Mouse (Mus musculus) CH12.LX (cell line): Measurements from ENCODE around the gene Recql5. TPM values are rescaled to one million over a fixed set of nuclear protein-coding genes. Genes with fewer than 3 reads are reported as not detected.

Experiments used
- DNase-seq: peaks from one replicate; pipeline ENCODE4 v3.0.0-alpha.2; 2013; ENCODE audit errors: extremely low read depth
- H3K27ac ChIP-seq: 2 replicates; pipeline ENCODE4 v1.5.1; 2012; ENCODE audit warnings: low read depth, mild to moderate bottlenecking, control low read depth, moderate library complexity; ENCODE audit not compliant: insufficient read depth
- H3K27me3 ChIP-seq: replicated peaks from 2 replicates; pipeline ENCODE3; 2012; ENCODE audit warnings: inconsistent platforms
- H3K36me3 ChIP-seq, 2 experiments: replicated peaks in 1 of 2; 2 replicates each; pipeline versions ENCODE3 to v1.6.1; 2012; ENCODE audit warnings: inconsistent platforms in 1 of 2, low read length in 1 of 2, mild to moderate bottlenecking in 1 of 2, mixed read lengths in 1 of 2, moderate library complexity in 1 of 2; ENCODE audit not compliant: control insufficient read depth in 1 of 2, insufficient read depth in 1 of 2
- H3K4me1 ChIP-seq, 2 experiments: 2 replicates each; pipeline ENCODE4 v1.6.1; 2012; ENCODE audit warnings: inconsistent platforms in 1 of 2, moderate library complexity in 1 of 2; ENCODE audit not compliant: insufficient read depth in 2 of 2, control insufficient read depth in 1 of 2
- H3K4me2 ChIP-seq: 2 replicates; pipeline ENCODE4 v1.6.1; 2012; ENCODE audit warnings: low read depth, mild to moderate bottlenecking, control low read depth; ENCODE audit not compliant: poor library complexity, insufficient read depth, severe bottlenecking
- H3K4me3 ChIP-seq, 3 experiments: fragments of 150-350 bp in 1 of 3; sonication (generic) in 1 of 3; replicated peaks in 1 of 3; 2 replicates each; pipeline versions ENCODE3 to v1.5.1; 2011 to 2012; ENCODE audit warnings: low read depth in 2 of 3, low read length in 2 of 3, mild to moderate bottlenecking in 2 of 3, moderate library complexity in 2 of 3, control low read depth in 1 of 3, improper control_type of control experiment in 1 of 3, inconsistent platforms in 1 of 3, mixed read lengths in 1 of 3; ENCODE audit not compliant: poor library complexity in 1 of 3
- H3K79me2 ChIP-seq: replicated peaks from 2 replicates; pipeline ENCODE4 v1.6.1; 2012; ENCODE audit warnings: mild to moderate bottlenecking, moderate library complexity; ENCODE audit not compliant: control insufficient read depth, poor library complexity, insufficient read depth, severe bottlenecking; ENCODE audit errors: extremely low read depth
- H3K9ac ChIP-seq: 2 replicates; pipeline ENCODE4 v1.6.1; 2012; ENCODE audit warnings: low read depth, mild to moderate bottlenecking, control low read depth, moderate library complexity; ENCODE audit not compliant: insufficient read depth
- H3K9me3 ChIP-seq: replicated peaks from 2 replicates; pipeline ENCODE3; 2012; ENCODE audit warnings: low read length, inconsistent platforms, mixed read lengths
- BHLHE40 ChIP-seq: IDR thresholded peaks from 2 replicates; pipeline ENCODE4 v1.6.1; 2011; ENCODE audit warnings: mild to moderate bottlenecking, low read depth, low read length, improper control_type of control experiment
- CHD1 ChIP-seq: IDR thresholded peaks from 2 replicates; pipeline ENCODE4 v1.6.1; 2012; ENCODE audit warnings: low read depth, low read length, improper control_type of control experiment, inconsistent platforms
- CHD2 ChIP-seq: IDR thresholded peaks from 2 replicates; pipeline ENCODE4 v1.6.1; 2011; ENCODE audit warnings: low read length, improper control_type of control experiment
- CTCF ChIP-seq, 2 experiments: IDR thresholded peaks in 1 of 2; conservative IDR thresholded peaks in 1 of 2; 2 replicates each; pipeline ENCODE4 v1.5.1; 2011 to 2012; ENCODE audit warnings: low read depth in 2 of 2, low read length in 2 of 2, improper control_type of control experiment in 1 of 2, inconsistent platforms in 1 of 2, mild to moderate bottlenecking in 1 of 2, moderate library complexity in 1 of 2
- E2F4 ChIP-seq: IDR thresholded peaks from 2 replicates; pipeline ENCODE4 v1.6.1; 2011; ENCODE audit warnings: low read depth, low read length, improper control_type of control experiment; ENCODE audit not compliant: insufficient replicate concordance
- ELF1 ChIP-seq: IDR thresholded peaks from 2 replicates; pipeline ENCODE4 v1.6.1; 2014; ENCODE audit warnings: low read depth, mild to moderate bottlenecking, inconsistent platforms, low read length, improper control_type of control experiment
- EP300 ChIP-seq: IDR thresholded peaks from 2 replicates; pipeline ENCODE4 v1.6.1; 2011; ENCODE audit warnings: low read length, improper control_type of control experiment
- ETS1 ChIP-seq: conservative IDR thresholded peaks from 2 replicates; pipeline ENCODE4 v1.6.1; 2012; ENCODE audit warnings: low read depth, mild to moderate bottlenecking, inconsistent platforms, low read length, improper control_type of control experiment, moderate library complexity
- GABPA ChIP-seq: IDR thresholded peaks from 2 replicates; pipeline ENCODE4 v1.6.1; 2012; ENCODE audit warnings: low read depth, low read length, improper control_type of control experiment, inconsistent platforms; ENCODE audit not compliant: insufficient replicate concordance
- HCFC1 ChIP-seq: IDR thresholded peaks from 2 replicates; pipeline ENCODE4 v1.6.1; 2012; ENCODE audit warnings: low read depth, mild to moderate bottlenecking, inconsistent platforms, low read length, improper control_type of control experiment
- IRF4 ChIP-seq: IDR thresholded peaks from 2 replicates; pipeline ENCODE4 v1.6.1; 2014; ENCODE audit warnings: low read depth, mild to moderate bottlenecking, inconsistent platforms, low read length, improper control_type of control experiment
- JUN ChIP-seq: IDR thresholded peaks from 2 replicates; pipeline ENCODE4 v1.6.1; 2011; ENCODE audit warnings: low read depth, mild to moderate bottlenecking, low read length, improper control_type of control experiment, moderate library complexity; ENCODE audit not compliant: insufficient read depth
- JUND ChIP-seq: conservative IDR thresholded peaks from 2 replicates; pipeline ENCODE4 v1.6.1; 2011; ENCODE audit warnings: low read depth, low read length, improper control_type of control experiment
- KAT2A ChIP-seq: IDR thresholded peaks from 2 replicates; pipeline ENCODE4 v1.6.1; 2012; ENCODE audit warnings: low read length, improper control_type of control experiment, inconsistent platforms; ENCODE audit not compliant: insufficient replicate concordance
- MAX ChIP-seq: IDR thresholded peaks from 2 replicates; pipeline ENCODE4 v1.6.1; 2011; ENCODE audit warnings: low read length, improper control_type of control experiment
- MAZ ChIP-seq: IDR thresholded peaks from 2 replicates; pipeline ENCODE4 v1.6.1; 2012; ENCODE audit warnings: low read depth, mild to moderate bottlenecking, inconsistent platforms, low read length, improper control_type of control experiment, moderate library complexity
- MEF2A ChIP-seq: IDR thresholded peaks from 2 replicates; pipeline ENCODE4 v1.6.1; 2014; ENCODE audit warnings: low read depth, mild to moderate bottlenecking, inconsistent platforms, low read length, improper control_type of control experiment, borderline replicate concordance
- MXI1 ChIP-seq: IDR thresholded peaks from 2 replicates; pipeline ENCODE4 v1.6.1; 2011; ENCODE audit warnings: mild to moderate bottlenecking, low read depth, low read length, improper control_type of control experiment
- MYC ChIP-seq: IDR thresholded peaks from 2 replicates; pipeline ENCODE4 v1.6.1; 2011; ENCODE audit warnings: low read depth, mild to moderate bottlenecking, improper control_type of control experiment, low read length
- NELFE ChIP-seq: IDR thresholded peaks from 2 replicates; pipeline ENCODE4 v1.6.1; 2011; ENCODE audit warnings: low read depth, low read length, improper control_type of control experiment
- NRF1 ChIP-seq: IDR thresholded peaks from 2 replicates; pipeline ENCODE4 v1.6.1; 2014; ENCODE audit warnings: low read depth, mild to moderate bottlenecking, inconsistent platforms, low read length, improper control_type of control experiment, moderate library complexity
- POLR2A ChIP-seq: IDR thresholded peaks from 2 replicates; pipeline ENCODE4 v1.6.1; 2011; ENCODE audit warnings: low read depth, mild to moderate bottlenecking, improper control_type of control experiment, low read length
- POLR2AphosphoS2 ChIP-seq: IDR thresholded peaks from 2 replicates; pipeline ENCODE4 v1.6.1; 2011; ENCODE audit warnings: low read depth, low read length, improper control_type of control experiment
- RCOR1 ChIP-seq: conservative IDR thresholded peaks from 2 replicates; pipeline ENCODE4 v1.6.1; 2012; ENCODE audit warnings: low read depth, mild to moderate bottlenecking, inconsistent platforms, low read length, improper control_type of control experiment
- SIN3A ChIP-seq: IDR thresholded peaks from 2 replicates; pipeline ENCODE4 v1.6.1; 2012; ENCODE audit warnings: low read length, improper control_type of control experiment, inconsistent platforms
- SMC3 ChIP-seq: IDR thresholded peaks from 2 replicates; pipeline ENCODE4 v1.6.1; 2011; ENCODE audit warnings: low read depth, low read length, improper control_type of control experiment
- TBP ChIP-seq: conservative IDR thresholded peaks from 2 replicates; pipeline ENCODE4 v1.6.1; 2011; ENCODE audit warnings: low read depth, low read length, improper control_type of control experiment
- TCF12 ChIP-seq: IDR thresholded peaks from 2 replicates; pipeline ENCODE4 v1.6.1; 2014; ENCODE audit warnings: low read depth, mild to moderate bottlenecking, inconsistent platforms, low read length, improper control_type of control experiment
- UBTF ChIP-seq: IDR thresholded peaks from 2 replicates; pipeline ENCODE4 v1.6.1; 2012; ENCODE audit warnings: low read depth, mild to moderate bottlenecking, inconsistent platforms, low read length, improper control_type of control experiment, moderate library complexity
- USF1 ChIP-seq: IDR thresholded peaks from 2 replicates; pipeline ENCODE4 v1.6.1; 2014; ENCODE audit warnings: low read depth, mild to moderate bottlenecking, inconsistent platforms, low read length, improper control_type of control experiment
- USF2 ChIP-seq: conservative IDR thresholded peaks from 2 replicates; pipeline ENCODE4 v1.6.1; 2011; ENCODE audit warnings: low read depth, low read length, improper control_type of control experiment
- ZKSCAN1 ChIP-seq: IDR thresholded peaks from 2 replicates; pipeline ENCODE4 v1.6.1; 2012; ENCODE audit warnings: low read depth, inconsistent platforms, low read length, improper control_type of control experiment, borderline replicate concordance
- ZMIZ1 ChIP-seq: IDR thresholded peaks from 2 replicates; pipeline ENCODE4 v1.6.1; 2012; ENCODE audit warnings: low read depth, mild to moderate bottlenecking, inconsistent platforms, low read length, improper control_type of control experiment
- ZNF384 ChIP-seq: IDR thresholded peaks from 2 replicates; pipeline ENCODE4 v1.6.1; 2012; ENCODE audit warnings: low read depth, low read length, improper control_type of control experiment, inconsistent platforms
- dilution Hi-C: fragments of 300-500 bp; cut with MboI; formaldehyde crosslinking; loops from 2 replicates; pipeline ENCODE4 v1.14.3; 2020; ENCODE audit warnings: low sequenced_read_pairs; ENCODE audit not compliant: extremely low pct_unique_long_range_greater_than_20kb, extremely low pct_ligation_motif_present
- in situ Hi-C: fragments of 300-500 bp; cut with MboI; formaldehyde crosslinking; loops from 3 replicates; pipeline ENCODE4 v1.14.3; 2019; ENCODE audit warnings: low sequenced_read_pairs, low pct_ligation_motif_present, low pct_unique_long_range_greater_than_20kb, mixed read lengths
- polyA plus RNA-seq: library from polyadenylated mRNA; unstranded; fragments of >175 nt; gene quantifications from 2 replicates; pipeline ENCODE4 v1.2.1, GENCODE M21; 2012; ENCODE audit warnings: low read depth; ENCODE audit not compliant: insufficient read length
- total RNA-seq, 2 experiments: library from RNA; depleted of rRNA; stranded (reverse); fragments of 300-350 nt in 1 of 2; fragments of >200 nt in 1 of 2; gene quantifications; 2 replicates each; pipeline ENCODE4 v1.2.3; 2012 to 2014

Recql5 gene
- total RNA-seq (2012; rRNA removed) (30.9 and 31.0 TPM in 2 replicates), total RNA-seq (2014; rRNA removed) (21.8 and 22.8 TPM in 2 replicates), polyA plus RNA-seq (38.9 and 43.3 TPM in 2 replicates)

- in situ Hi-C loops (loop anchor here (5.0 kb wide), 1 partner anchor 74 kb away; no protein-coding TSS in a partner anchor), dilution Hi-C loops (no loop called here)
- Histone ChIP-seq H3K4me1 (peaks cover 25 to 61% of the 10 kb centered on the region in 2 experiments), H3K79me2 (peaks cover 48% of the 10 kb centered on the region), H3K36me3 (peaks cover 24 to 44% of the 10 kb centered on the region in 2 experiments), H3K4me3 (peak within 1 kb of the TSS; percentile 82 to 96 (median 93)), H3K27ac (peak within 1 kb of the TSS; percentile 38), H3K4me2 (peak within 1 kb of the TSS; percentile 99), H3K27me3 (no peaks in the 10 kb centered on the region), H3K9me3 (no peaks in the 10 kb centered on the region), H3K9ac (peak within 1 kb of the TSS; percentile 88)
- TF ChIP-seq RCOR1: no peak
- TF ChIP-seq BHLHE40: peak; percentile 55
- TF ChIP-seq E2F4: peak; percentile 73; the same call in 1 of the 2 replicates
- peak; percentile 40; the same call in 1 of the 2 replicates for TF ChIP-seq GABPA
- TF ChIP-seq ZMIZ1: peak; percentile 77; the same call in 1 of the 2 replicates
- peak; percentile 78 for TF ChIP-seq JUND
- peak; percentile 91 for TF ChIP-seq POLR2A
- peak; percentile 78 for TF ChIP-seq IRF4
- TF ChIP-seq CHD1: no peak
- TF ChIP-seq SMC3: no peak
- TF ChIP-seq USF2: no peak
- TF ChIP-seq ETS1: no peak
- peak; percentile 100 for TF ChIP-seq SIN3A
- peak; percentile 82 for TF ChIP-seq MAX
- TF ChIP-seq CTCF (conservative IDR thresholded peaks at IDR 0.05 in 1 of 2, IDR thresholded peaks at IDR 0.05 in 1 of 2; ENCODE audit: low read depth in 2 of 2, low read length in 2 of 2): no peak
- TF ChIP-seq MEF2A: peak; percentile 98
- peak; percentile 81 for TF ChIP-seq MYC
- peak; percentile 100 for TF ChIP-seq ELF1
- peak; percentile 75; the same call in 1 of the 2 replicates for TF ChIP-seq TCF12
- TF ChIP-seq KAT2A: peak; percentile 91; the same call in 1 of the 2 replicates
- TF ChIP-seq MXI1: peak; percentile 95
- peak; percentile 91 for TF ChIP-seq TBP
- TF ChIP-seq MAZ: peak; percentile 74
- peak; percentile 81; the same call in 1 of the 2 replicates for TF ChIP-seq POLR2AphosphoS2
- TF ChIP-seq UBTF: no peak
- peak; percentile 96 for TF ChIP-seq HCFC1
- no peak for TF ChIP-seq EP300
- TF ChIP-seq JUN: peak; percentile 74
- no peak for TF ChIP-seq USF1
- TF ChIP-seq CHD2: peak; percentile 92
- no peak for TF ChIP-seq ZKSCAN1
- TF ChIP-seq ZNF384: no peak
- peak; percentile 84 for TF ChIP-seq NELFE
- peak; percentile 51 for TF ChIP-seq NRF1
- peak; percentile 100 for DNase-seq
Measured at GRCm38 (mm10) chr11:115933108-115933746, at the start of gene Recql5, which contains the start of gene Sap30bp. Gene Recql5, minus strand, starts transcription at chr11:115933477. Gene Sap30bp, plus strand, starts transcription at chr11:115933282.
